Mouse (Mus musculus) ES-Bruce4 (cell line): ENCODE measurements around the gene Txlnb. TPM values are rescaled to one million over a fixed set of nuclear protein-coding genes. Genes with fewer than 3 reads are reported as not detected.

Experiments
- H3K27ac ChIP-seq: 2 replicates; pipeline ENCODE4 v1.5.1; 2012; ENCODE audit warnings: low read length, inconsistent platforms; ENCODE audit not compliant: insufficient read depth
- H3K27me3 ChIP-seq: 2 replicates; pipeline ENCODE4 v1.6.1; 2012; ENCODE audit warnings: mild to moderate bottlenecking, low read length, inconsistent platforms; ENCODE audit not compliant: control insufficient read depth, poor library complexity, insufficient read depth, severe bottlenecking
- H3K36me3 ChIP-seq: 2 replicates; pipeline ENCODE4 v1.6.1; 2012; ENCODE audit warnings: inconsistent platforms, mild to moderate bottlenecking, low read length, moderate library complexity; ENCODE audit not compliant: control insufficient read depth, poor library complexity, insufficient read depth, severe bottlenecking
- H3K4me1 ChIP-seq: one replicate; pipeline ENCODE4 v1.8.1; 2011; ENCODE audit warnings: low read length; ENCODE audit not compliant: control insufficient read depth, insufficient read depth
- H3K4me3 ChIP-seq: 2 replicates; pipeline ENCODE4 v1.5.1; 2011; ENCODE audit warnings: low read depth, mild to moderate bottlenecking, low read length
- H3K9ac ChIP-seq: 2 replicates; pipeline ENCODE4 v1.6.1; 2012; ENCODE audit warnings: low read depth, mild to moderate bottlenecking, inconsistent platforms; ENCODE audit not compliant: poor library complexity, severe bottlenecking
- H3K9me3 ChIP-seq: replicated peaks from 2 replicates; pipeline ENCODE4 v1.6.1; 2012; ENCODE audit warnings: mild to moderate bottlenecking, low read length, inconsistent platforms; ENCODE audit not compliant: control insufficient read depth, poor library complexity, insufficient read depth, severe bottlenecking
- CTCF ChIP-seq: IDR thresholded peaks from one replicate; pipeline ENCODE4 v1.8.1; 2011; ENCODE audit warnings: low read depth, low read length
- EP300 ChIP-seq: IDR thresholded peaks from 2 replicates; pipeline ENCODE4 v1.6.1; 2011; ENCODE audit warnings: low read depth, low read length; ENCODE audit not compliant: insufficient read depth
- POLR2A ChIP-seq: IDR thresholded peaks from one replicate; pipeline ENCODE4 v1.8.1; 2011; ENCODE audit warnings: low read length; ENCODE audit not compliant: insufficient read depth
- polyA plus RNA-seq: library from polyadenylated mRNA; stranded (reverse); fragments of >200 nt; gene quantifications from 2 replicates; pipeline ENCODE4 v1.2.4, GENCODE M21; 2011; ENCODE audit warnings: low read depth; ENCODE audit not compliant: missing spikeins, insufficient read depth, insufficient read length

The Txlnb gene
- polyA plus RNA-seq: 0.96 and 1.7 TPM in 2 replicates

DNA sequence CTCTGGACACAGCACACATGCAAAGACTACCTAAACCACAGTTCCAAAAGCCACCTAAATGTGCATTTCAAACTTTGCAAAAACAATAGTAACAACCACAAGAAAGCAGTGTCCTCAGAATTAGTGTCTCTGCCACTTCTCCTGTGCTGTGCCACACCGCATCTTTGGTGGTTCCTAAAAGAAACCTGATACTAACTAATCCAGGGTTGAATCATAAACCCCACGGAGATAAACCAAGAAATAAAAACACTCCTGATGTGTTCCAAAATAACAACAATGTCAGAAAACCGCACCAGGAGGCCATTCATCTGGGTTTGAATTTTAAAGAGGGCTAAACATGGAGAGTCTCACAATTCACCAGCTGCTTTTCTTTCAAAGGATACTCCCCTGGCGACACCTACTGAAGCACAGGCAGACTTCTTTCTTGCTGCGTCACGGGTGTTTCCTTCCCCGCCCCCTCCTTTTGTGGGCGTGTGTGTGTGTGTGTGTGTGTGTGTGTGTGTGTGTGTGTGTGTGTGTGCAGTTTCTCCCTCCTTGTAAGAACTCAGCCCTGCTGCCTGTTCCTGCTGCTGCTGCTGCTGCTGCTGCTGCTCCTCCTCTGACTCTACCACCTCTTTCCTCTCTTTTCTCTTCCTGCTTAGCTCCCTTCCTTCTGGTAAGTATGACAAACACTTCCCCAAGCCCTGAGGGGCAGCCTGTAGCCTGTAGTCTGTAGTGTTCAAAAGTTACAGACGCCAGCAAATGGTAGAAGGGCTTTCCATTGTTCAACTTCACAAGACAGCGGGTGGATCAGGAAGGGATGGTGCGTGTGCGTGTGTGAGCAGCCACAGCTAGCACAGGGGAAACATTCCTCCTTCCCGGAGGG, at the start of gene Txlnb:
Gene Txlnb, plus strand, starts transcription at position 460 of the 865 bp plus-strand sequence.
- Histone ChIP-seq H3K4me1 (no peaks in the 10 kb centered on the region), H3K4me3 (peak within 1 kb of the TSS; percentile 11; the same call in 1 of the 2 replicates), H3K9me3 (no peaks in the 10 kb centered on the region; the same call in 1 of the 2 replicates), H3K36me3 (no peaks in the 10 kb centered on the region), H3K27ac (peak within 1 kb of the TSS; percentile 67), H3K27me3 (no peaks in the 10 kb centered on the region), H3K9ac (peak within 1 kb of the TSS; percentile 25)
- TF ChIP-seq EP300 (0 out of 2 replicates have a peak, but pooled peaks have one; percentile 31), POLR2A (no peak)

DNA sequence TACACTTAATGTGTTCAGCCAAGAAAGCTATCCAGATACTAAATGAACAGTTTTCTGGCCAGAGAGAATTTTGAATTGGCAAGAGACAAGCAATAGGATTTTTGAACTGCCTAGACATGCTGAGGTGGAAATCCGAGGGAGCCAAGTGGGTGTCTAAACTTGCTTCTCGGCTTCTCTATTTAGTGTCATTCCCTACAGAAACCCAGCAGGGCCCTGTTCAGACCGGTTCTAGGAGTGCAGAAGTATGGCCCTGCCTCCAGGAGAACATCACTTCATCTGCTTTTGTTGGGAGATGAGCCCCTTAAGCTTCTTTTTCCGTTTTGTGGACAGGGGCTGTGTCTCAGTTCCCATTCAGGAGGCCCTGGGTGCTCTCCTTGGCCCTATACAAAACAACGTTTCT, 43.5 kb upstream of the Txlnb start:
- Histone ChIP-seq H3K27me3 (no peaks in the 10 kb centered on the region), H3K4me1 (no peaks in the 10 kb centered on the region), H3K9ac (no peak overlapping the region), H3K4me3 (no peak overlapping the region), H3K27ac (no peak overlapping the region), H3K9me3 (0 out of 2 replicates have a peak, but pooled peaks cover 2% of the 10 kb centered on the region), H3K36me3 (no peaks in the 10 kb centered on the region)
- TF ChIP-seq POLR2A (no peak), EP300 (no peak), CTCF (no peak)

DNA sequence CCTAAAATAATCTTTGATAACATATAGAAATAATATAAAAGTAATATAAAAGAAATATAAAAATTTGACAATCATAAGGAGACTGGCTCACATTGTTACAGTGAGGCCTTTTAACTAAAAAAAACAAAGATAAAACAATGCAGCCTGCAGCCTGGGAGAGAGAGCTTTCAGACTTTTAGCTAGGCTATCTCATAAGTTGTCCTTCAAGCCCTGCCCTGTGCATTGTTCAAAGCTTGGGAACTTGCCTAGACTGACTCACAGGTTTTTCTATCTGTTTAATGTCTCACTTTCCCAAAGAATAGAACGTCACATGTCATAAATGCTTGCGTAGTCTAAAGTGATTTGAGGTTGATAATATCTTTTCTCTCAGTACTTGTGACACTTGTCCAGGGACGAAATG, 36.3 kb upstream of the Txlnb start:
- Histone ChIP-seq H3K4me3 (no peak overlapping the region), H3K9ac (no peak overlapping the region), H3K9me3 (0 out of 2 replicates have a peak, but pooled peaks cover 2% of the 10 kb centered on the region), H3K4me1 (no peaks in the 10 kb centered on the region), H3K27me3 (no peaks in the 10 kb centered on the region), H3K27ac (no peak overlapping the region), H3K36me3 (no peaks in the 10 kb centered on the region)
- TF ChIP-seq POLR2A: no peak
- TF ChIP-seq EP300: no peak
- no peak for TF ChIP-seq CTCF

DNA sequence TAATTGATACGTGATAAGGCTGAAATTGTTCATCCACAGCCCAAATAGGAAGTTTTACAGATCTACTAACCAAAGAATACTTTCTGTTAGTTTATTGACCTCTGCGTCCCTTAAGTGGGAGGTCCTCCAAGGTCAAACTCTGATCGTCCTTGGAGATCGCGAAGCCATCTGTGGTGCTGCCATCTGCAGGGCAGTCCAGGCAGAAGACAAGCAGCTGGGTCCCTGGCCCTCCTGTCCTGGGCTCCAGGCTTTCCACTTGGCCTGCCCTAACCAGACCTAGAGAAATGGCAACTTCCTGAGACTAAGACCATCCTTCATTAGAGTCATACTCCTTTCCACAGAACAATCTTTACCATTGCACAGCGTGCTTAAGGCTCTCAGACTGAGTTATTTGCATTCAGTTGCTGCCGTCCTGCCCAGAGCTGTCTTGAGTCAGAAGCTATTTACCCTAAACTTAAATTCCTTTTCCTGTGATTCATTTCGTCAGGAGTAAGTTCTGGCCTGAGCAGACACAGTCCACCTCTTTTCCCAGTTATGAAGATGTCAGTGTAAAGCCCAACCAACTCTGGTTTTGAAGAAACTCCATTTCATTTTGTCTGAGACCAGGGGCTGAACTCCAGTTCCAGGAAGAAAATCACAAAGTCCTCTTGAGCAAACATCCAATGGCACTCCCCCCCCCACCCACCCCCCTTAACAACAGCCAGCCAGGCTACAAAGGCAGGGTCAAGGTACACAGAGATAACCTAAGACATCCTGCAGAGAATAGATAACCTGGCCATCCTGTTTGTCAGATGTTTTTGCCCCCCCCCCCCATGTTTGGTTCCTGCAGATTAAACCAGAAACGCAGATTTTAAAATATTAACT, 35.0 kb upstream of the Txlnb start:
- Histone ChIP-seq H3K4me3 (no peak overlapping the region), H3K9ac (no peak overlapping the region), H3K4me1 (no peaks in the 10 kb centered on the region)

DNA sequence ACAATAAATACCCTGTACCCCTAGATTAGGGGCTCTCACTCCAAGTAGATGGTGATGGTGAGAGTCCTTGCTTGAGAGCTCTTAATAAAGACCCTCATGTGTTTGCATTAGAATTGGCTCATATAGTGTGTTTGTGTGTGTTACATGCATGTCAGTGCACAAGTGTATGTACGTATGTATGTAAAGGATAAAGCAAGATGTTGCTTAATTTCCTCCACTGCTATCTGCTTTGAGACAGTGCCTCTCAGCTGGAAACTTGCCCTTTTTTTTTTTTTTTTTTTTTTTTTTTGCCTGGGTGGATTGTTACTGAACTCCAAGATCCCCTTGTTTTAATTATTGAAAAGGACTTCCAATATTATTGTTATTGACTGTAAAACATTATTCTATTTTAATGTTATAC, 34.4 kb upstream of the Txlnb start:
- TF ChIP-seq CTCF (no peak), POLR2A (no peak), EP300 (no peak)
- no peaks in the 10 kb centered on the region for H3K9me3 ChIP-seq
- H3K27ac ChIP-seq: no peak overlapping the region
- no peaks in the 10 kb centered on the region for H3K27me3 ChIP-seq
- H3K4me1 ChIP-seq: no peaks in the 10 kb centered on the region
- no peaks in the 10 kb centered on the region for H3K36me3 ChIP-seq
- no peak overlapping the region for H3K9ac ChIP-seq
- H3K4me3 ChIP-seq: no peak overlapping the region

More for the DNA sequence above, 35.0 kb upstream of the Txlnb start:
- no peaks in the 10 kb centered on the region for H3K27me3 ChIP-seq
- no peak overlapping the region for H3K27ac ChIP-seq
- H3K36me3 ChIP-seq: no peaks in the 10 kb centered on the region
- no peak for TF ChIP-seq POLR2A
- peak; percentile 58 for TF ChIP-seq CTCF
- H3K9me3 ChIP-seq: no peaks in the 10 kb centered on the region
